Mouse (Mus musculus): ENCODE results near the gene Syt2. TPM values are rescaled to one million over a fixed set of nuclear protein-coding genes. Genes with fewer than 3 reads are reported as not detected.

Gene Syt2
- polyA plus RNA-seq, 1 experiment from 2014 or later: 0.48 TPM

DNA sequence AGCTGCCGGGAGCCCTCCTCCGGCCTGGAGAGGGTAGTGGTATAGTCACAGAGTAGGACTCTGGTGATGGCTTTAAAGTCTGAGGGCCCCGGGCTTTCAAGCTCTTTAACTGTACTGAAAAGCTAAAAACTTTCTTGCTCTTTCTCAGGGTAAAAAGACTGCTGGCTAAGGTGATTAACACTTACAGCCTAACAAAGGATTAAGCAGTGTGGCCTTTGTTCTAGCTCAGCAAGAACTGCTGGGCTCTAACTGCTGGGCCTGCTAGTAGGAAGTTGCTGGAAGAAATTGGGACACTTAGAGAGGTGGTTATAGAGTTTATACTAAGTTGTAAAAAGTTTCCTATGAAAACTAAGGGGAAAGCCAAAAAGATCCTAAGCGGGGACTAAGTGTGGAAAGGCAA is 37.3 kb upstream of the Syt2 start:
- Histone ChIP-seq H3K4me1 (replicated peaks; ENCODE audit: control insufficient read depth, insufficient read depth, low read length) (no peaks in the 10 kb centered on the region), H3K4me3 (ENCODE audit: low read depth, low read length) (no peak overlapping the region), H3K36me3 (ENCODE audit: control insufficient read depth, insufficient read depth) (peaks cover 35% of the 10 kb centered on the region), H3K27ac (ENCODE audit: low read depth, low read length) (no peak overlapping the region), H3K4me2 (replicated peaks; ENCODE audit: low read depth) (no peak overlapping the region), H3K9me3 (ENCODE audit: control insufficient read depth) (no peaks in the 10 kb centered on the region), H3K9ac (ENCODE audit: low read depth, low read length) (no peak overlapping the region), H3K27me3 (replicated peaks; ENCODE audit: control insufficient read depth, insufficient read depth, low read length) (no peaks in the 10 kb centered on the region)
- TF ChIP-seq CTCF (IDR thresholded peaks at IDR 0.05; ENCODE audit: low read depth): no peak
- ATAC-seq: peak; percentile 38; the same call in 1 of the 2 replicates
- 22% methylated on average over 4 of the region's 4 CpGs for WGBS

DNA sequence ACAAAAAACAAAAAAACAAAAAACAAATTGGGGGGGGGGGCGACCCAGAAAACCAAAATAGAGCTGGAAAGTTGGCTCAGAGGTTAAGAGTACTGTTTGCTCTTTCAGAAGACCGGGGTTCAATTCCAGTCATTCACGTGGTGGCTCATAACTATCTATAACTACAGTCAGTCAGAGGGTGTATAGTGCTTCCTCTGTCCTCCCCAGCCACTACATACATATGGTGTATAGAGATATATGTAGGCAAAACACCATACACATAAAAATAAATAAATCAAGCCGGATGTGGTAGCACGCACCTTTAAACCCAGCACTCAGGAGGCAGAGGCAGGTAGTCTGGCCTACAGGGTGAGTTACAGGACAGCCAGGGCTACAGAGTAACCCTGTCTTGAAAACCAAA is 31.9 kb upstream of the Syt2 start:
- ATAC-seq: no peak
- TF ChIP-seq CTCF (IDR thresholded peaks at IDR 0.05; ENCODE audit: low read depth): no peak
- Histone ChIP-seq H3K4me3 (ENCODE audit: low read depth, low read length) (no peak overlapping the region), H3K27ac (ENCODE audit: low read depth, low read length) (no peak overlapping the region; the same call in 1 of the 2 replicates), H3K27me3 (replicated peaks; ENCODE audit: control insufficient read depth, insufficient read depth, low read length) (no peaks in the 10 kb centered on the region), H3K36me3 (ENCODE audit: control insufficient read depth, insufficient read depth) (peaks cover 48% of the 10 kb centered on the region), H3K4me1 (replicated peaks; ENCODE audit: control insufficient read depth, insufficient read depth, low read length) (no peaks in the 10 kb centered on the region), H3K9ac (ENCODE audit: low read depth, low read length) (no peak overlapping the region), H3K4me2 (replicated peaks; ENCODE audit: low read depth) (no peak overlapping the region), H3K9me3 (ENCODE audit: control insufficient read depth) (no peaks in the 10 kb centered on the region)
- 95% methylated on average over 5 of the region's 5 CpGs for WGBS

GRCm38 (mm10) chr1:134614988-134615387 is 31.5 kb upstream of the Syt2 start:
- H3K9ac ChIP-seq (ENCODE audit: low read depth, low read length): no peak overlapping the region
- H3K27ac ChIP-seq (ENCODE audit: low read depth, low read length): no peak overlapping the region; the same call in 1 of the 2 replicates
- no peaks in the 10 kb centered on the region for H3K4me1 ChIP-seq (replicated peaks; ENCODE audit: control insufficient read depth, insufficient read depth, low read length)
- H3K36me3 ChIP-seq (ENCODE audit: control insufficient read depth, insufficient read depth): peaks cover 50% of the 10 kb centered on the region
- H3K4me2 ChIP-seq (replicated peaks; ENCODE audit: low read depth): no peak overlapping the region
- no peaks in the 10 kb centered on the region for H3K27me3 ChIP-seq (replicated peaks; ENCODE audit: control insufficient read depth, insufficient read depth, low read length)
- no peak for ATAC-seq
- no peak overlapping the region for H3K4me3 ChIP-seq (ENCODE audit: low read depth, low read length)
- H3K9me3 ChIP-seq (ENCODE audit: control insufficient read depth): no peaks in the 10 kb centered on the region
- TF ChIP-seq CTCF (IDR thresholded peaks at IDR 0.05; ENCODE audit: low read depth): no peak
- WGBS: 88% methylated on average over 2 of the region's 2 CpGs

GRCm38 (mm10) chr1:134617656-134618055 is 28.8 kb upstream of the Syt2 start:
- no peaks in the 10 kb centered on the region for H3K9me3 ChIP-seq (ENCODE audit: control insufficient read depth)
- no peak overlapping the region for H3K27ac ChIP-seq (ENCODE audit: low read depth, low read length)
- no peak for TF ChIP-seq CTCF (IDR thresholded peaks at IDR 0.05; ENCODE audit: low read depth)
- no peak overlapping the region for H3K4me3 ChIP-seq (ENCODE audit: low read depth, low read length)
- WGBS: 82% methylated on average over 9 of the region's 9 CpGs
- H3K36me3 ChIP-seq (ENCODE audit: control insufficient read depth, insufficient read depth): peaks cover 64% of the 10 kb centered on the region
- ATAC-seq: no peak
- no peak overlapping the region for H3K9ac ChIP-seq (ENCODE audit: low read depth, low read length)
- no peaks in the 10 kb centered on the region for H3K4me1 ChIP-seq (replicated peaks; ENCODE audit: control insufficient read depth, insufficient read depth, low read length)
- no peak overlapping the region for H3K4me2 ChIP-seq (replicated peaks; ENCODE audit: low read depth)
- H3K27me3 ChIP-seq (replicated peaks; ENCODE audit: control insufficient read depth, insufficient read depth, low read length): no peaks in the 10 kb centered on the region

GRCm38 (mm10) chr1:134625325-134625724 is 21.2 kb upstream of the Syt2 start:
- Histone ChIP-seq H3K9me3 (ENCODE audit: control insufficient read depth) (no peaks in the 10 kb centered on the region), H3K27me3 (replicated peaks; ENCODE audit: control insufficient read depth, insufficient read depth, low read length) (no peaks in the 10 kb centered on the region), H3K27ac (ENCODE audit: low read depth, low read length) (no peak overlapping the region), H3K4me2 (replicated peaks; ENCODE audit: low read depth) (no peak overlapping the region), H3K9ac (ENCODE audit: low read depth, low read length) (no peak overlapping the region), H3K4me3 (ENCODE audit: low read depth, low read length) (no peak overlapping the region), H3K4me1 (replicated peaks; ENCODE audit: control insufficient read depth, insufficient read depth, low read length) (no peaks in the 10 kb centered on the region), H3K36me3 (ENCODE audit: control insufficient read depth, insufficient read depth) (peaks cover 82% of the 10 kb centered on the region)
- WGBS: 90% methylated on average over 4 of the region's 4 CpGs
- no peak for TF ChIP-seq CTCF (IDR thresholded peaks at IDR 0.05; ENCODE audit: low read depth)
- ATAC-seq: no peak

DNA sequence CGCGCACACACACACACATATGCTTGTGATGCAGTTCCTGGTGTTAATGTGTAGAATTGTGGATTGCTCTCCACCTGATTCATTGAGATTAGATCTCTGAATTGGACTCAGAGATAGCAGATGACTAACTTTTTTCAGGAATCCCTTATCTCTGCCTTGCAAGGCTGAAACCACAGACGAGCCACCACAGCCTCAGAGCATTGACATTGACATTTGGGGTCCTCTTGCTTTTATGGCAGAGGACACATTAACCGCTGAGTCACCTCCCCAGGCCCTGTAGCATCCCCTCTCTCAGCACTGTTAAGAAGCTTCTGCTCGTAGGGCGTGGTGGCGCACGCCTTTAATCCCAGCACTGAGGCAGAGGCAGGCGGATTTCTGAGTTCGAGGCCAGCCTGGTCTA is 17.0 kb upstream of the Syt2 start:
- Histone ChIP-seq H3K27me3 (replicated peaks; ENCODE audit: control insufficient read depth, insufficient read depth, low read length) (no peaks in the 10 kb centered on the region), H3K4me2 (replicated peaks; ENCODE audit: low read depth) (no peak overlapping the region), H3K4me3 (ENCODE audit: low read depth, low read length) (no peak overlapping the region), H3K9me3 (ENCODE audit: control insufficient read depth) (no peaks in the 10 kb centered on the region), H3K9ac (ENCODE audit: low read depth, low read length) (no peak overlapping the region), H3K4me1 (replicated peaks; ENCODE audit: control insufficient read depth, insufficient read depth, low read length) (0 out of 2 replicates have a peak, but pooled peaks cover 2% of the 10 kb centered on the region), H3K27ac (ENCODE audit: low read depth, low read length) (no peak overlapping the region), H3K36me3 (ENCODE audit: control insufficient read depth, insufficient read depth) (peaks cover 82% of the 10 kb centered on the region)
- no peak for TF ChIP-seq CTCF (IDR thresholded peaks at IDR 0.05; ENCODE audit: low read depth)
- 92% methylated on average over 10 of the region's 10 CpGs for WGBS
- ATAC-seq: no peak

DNA sequence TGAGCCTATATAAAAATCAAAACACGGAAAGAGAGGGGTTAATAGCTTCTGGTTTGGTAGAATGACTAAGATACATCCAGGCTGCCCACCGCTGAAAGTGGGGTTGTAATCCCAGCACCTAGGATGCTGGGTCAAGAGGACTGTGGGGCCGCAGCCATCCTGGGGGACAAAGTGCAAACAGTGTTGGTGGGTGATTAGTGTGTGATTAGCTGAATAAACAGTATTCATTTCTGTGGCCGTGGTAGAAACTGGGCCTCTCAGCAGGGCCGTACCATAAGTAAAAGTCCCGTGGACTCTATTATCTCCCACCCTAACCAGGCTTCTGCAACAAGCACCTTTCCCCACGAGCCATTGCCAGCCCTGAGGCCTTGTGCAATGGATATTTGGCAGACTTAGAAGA is 12.2 kb upstream of the Syt2 start:
- WGBS: 37% methylated on average over 7 of the region's 7 CpGs
- Histone ChIP-seq H3K9me3 (ENCODE audit: control insufficient read depth) (no peaks in the 10 kb centered on the region), H3K4me3 (ENCODE audit: low read depth, low read length) (no peak overlapping the region), H3K36me3 (ENCODE audit: control insufficient read depth, insufficient read depth) (peaks cover 34% of the 10 kb centered on the region), H3K4me1 (replicated peaks; ENCODE audit: control insufficient read depth, insufficient read depth, low read length) (0 out of 2 replicates have a peak, but pooled peaks cover 4% of the 10 kb centered on the region), H3K4me2 (replicated peaks; ENCODE audit: low read depth) (no peak overlapping the region), H3K9ac (ENCODE audit: low read depth, low read length) (no peak overlapping the region), H3K27me3 (replicated peaks; ENCODE audit: control insufficient read depth, insufficient read depth, low read length) (no peaks in the 10 kb centered on the region), H3K27ac (ENCODE audit: low read depth, low read length) (no peak overlapping the region)
- peak; percentile 82 for ATAC-seq
- no peak for TF ChIP-seq CTCF (IDR thresholded peaks at IDR 0.05; ENCODE audit: low read depth)

All from intestine, postnatal 0 days (tissue).